Mouse (Mus musculus): ENCODE measurements at regions not wholly inside any gene's neighbourhood (a gene's known extent, or its start where the extent isn't known, plus 50 kb on each side); places are given as distances from the start of the nearest gene placed in this dataset.
A peak's percentile ranks its signal among the peaks of the same experiment; 100 is the strongest.

- DNase-seq (ENCODE audit: low read depth): peak; percentile 40
Measured at GRCm38 (mm10) chr8:112933815-112934214, 364.0 kb downstream of the Cntnap4 start.

GRCm38 (mm10) chr8:112935411-112935810 lies 365.6 kb downstream of the Cntnap4 start:
- DNase-seq (ENCODE audit: low read depth): peak; percentile 11

- no peak for DNase-seq (ENCODE audit: low read depth)
Measured at GRCm38 (mm10) chr8:112935897-112936719, 366.3 kb downstream of the Cntnap4 start.

GRCm38 (mm10) chr8:112972418-112972817 lies 402.6 kb downstream of the Cntnap4 start:
- DNase-seq (ENCODE audit: low read depth): peak; percentile 45

GRCm38 (mm10) chr8:112975734-112976133 lies 405.9 kb downstream of the Cntnap4 start:
- DNase-seq (ENCODE audit: low read depth): peak; percentile 4

GRCm38 (mm10) chr8:112976312-112976711 lies 406.5 kb downstream of the Cntnap4 start:
- DNase-seq (ENCODE audit: low read depth): no peak

GRCm38 (mm10) chr8:112993781-112994180 lies 423.9 kb downstream of the Cntnap4 start:
- DNase-seq (ENCODE audit: low read depth): no peak

- no peak for DNase-seq (ENCODE audit: low read depth)
Measured at GRCm38 (mm10) chr8:113007356-113007755, 437.5 kb downstream of the Cntnap4 start.

GRCm38 (mm10) chr8:113028880-113029279 lies 459.0 kb downstream of the Cntnap4 start:
- DNase-seq (ENCODE audit: low read depth): no peak

- no peak for DNase-seq (ENCODE audit: low read depth)
Measured at GRCm38 (mm10) chr8:113051770-113052473, 482.1 kb downstream of the Cntnap4 start.

GRCm38 (mm10) chr8:113065246-113066169 lies 495.7 kb downstream of the Cntnap4 start:
- no peak for DNase-seq (ENCODE audit: low read depth)

GRCm38 (mm10) chr8:113066170-113066708 lies 496.4 kb downstream of the Cntnap4 start:
- DNase-seq (ENCODE audit: low read depth): no peak

- no peak for DNase-seq (ENCODE audit: low read depth)
Measured at GRCm38 (mm10) chr8:113083976-113084375, 514.1 kb downstream of the Cntnap4 start.

- no peak for DNase-seq (ENCODE audit: low read depth)
Measured at GRCm38 (mm10) chr8:113087586-113087985, 517.7 kb downstream of the Cntnap4 start.

GRCm38 (mm10) chr8:113111665-113112064 lies 523.7 kb upstream of the Mon1b start:
- peak; percentile 9 for DNase-seq (ENCODE audit: low read depth)

GRCm38 (mm10) chr8:113114165-113114700 lies 521.2 kb upstream of the Mon1b start:
- DNase-seq (ENCODE audit: low read depth): no peak

GRCm38 (mm10) chr8:113117241-113117640 lies 518.1 kb upstream of the Mon1b start:
- DNase-seq (ENCODE audit: low read depth): no peak

GRCm38 (mm10) chr8:113125586-113125985 lies 509.8 kb upstream of the Mon1b start:
- DNase-seq (ENCODE audit: low read depth): no peak

- no peak for DNase-seq (ENCODE audit: low read depth)
Measured at GRCm38 (mm10) chr8:113137361-113137760, 498.0 kb upstream of the Mon1b start.

GRCm38 (mm10) chr8:113140021-113140420 lies 495.4 kb upstream of the Mon1b start:
- no peak for DNase-seq (ENCODE audit: low read depth)

GRCm38 (mm10) chr8:113141131-113141530 lies 494.3 kb upstream of the Mon1b start:
- no peak for DNase-seq (ENCODE audit: low read depth)

- no peak for DNase-seq (ENCODE audit: low read depth)
Measured at GRCm38 (mm10) chr8:113176591-113176990, 458.8 kb upstream of the Mon1b start.

Measured in 416B (cell line).